Mouse (Mus musculus): ENCODE results near the gene Pold3.

The Pold3 gene

GRCm38 (mm10) chr7:100121376-100121789 lies at the start of gene Pold3:
Gene Pold3, minus strand, starts transcription at chr7:100121565.
- in situ Hi-C loops (cut with MboI, MseI) = no loop called here

GRCm38 (mm10) chr7:100170756-100171155 lies 49.4 kb upstream of the Pold3 start:
- in situ Hi-C loops (cut with MboI, MseI) = no loop called here

- in situ Hi-C loops (cut with MboI, MseI) = no loop called here
Measured at GRCm38 (mm10) chr7:100168654-100169053, 47.3 kb upstream of the Pold3 start.

- in situ Hi-C loops (cut with MboI, MseI) = no loop called here
Measured at GRCm38 (mm10) chr7:100163506-100163905, 42.1 kb upstream of the Pold3 start.

DNA sequence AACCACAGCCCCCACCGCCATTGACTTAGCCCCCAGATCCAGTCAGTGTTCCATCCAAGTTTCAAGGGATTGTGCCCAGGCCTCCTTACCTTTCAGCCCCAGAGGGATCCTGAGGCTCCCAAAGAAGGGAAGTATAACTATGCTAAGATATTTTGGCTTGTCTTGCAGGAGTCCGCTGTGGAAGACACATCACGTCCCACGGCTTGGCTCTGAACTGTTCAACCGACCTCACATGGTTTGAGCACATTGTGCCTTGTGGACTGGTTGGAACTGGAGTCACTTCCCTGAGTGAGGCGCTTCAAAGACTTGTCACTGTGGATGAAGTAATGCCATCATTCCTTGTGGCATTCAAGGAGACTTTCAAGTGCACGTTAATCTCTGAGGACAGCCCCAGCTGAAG lies 38.6 kb upstream of the Pold3 start:
- in situ Hi-C loops (cut with MboI, MseI) = no loop called here

- in situ Hi-C loops (cut with MboI, MseI) = no loop called here
Measured at GRCm38 (mm10) chr7:100159105-100159841, 37.9 kb upstream of the Pold3 start, which contains the start of gene Lipt2. Gene Lipt2, plus strand, starts transcription at chr7:100159277.

GRCm38 (mm10) chr7:100157669-100158068 lies 36.3 kb upstream of the Pold3 start:
- in situ Hi-C loops (cut with MboI, MseI) = no loop called here

- in situ Hi-C loops (cut with MboI, MseI) = no loop called here
Measured at GRCm38 (mm10) chr7:100150626-100151025, 29.3 kb upstream of the Pold3 start.

- in situ Hi-C loops (cut with MboI, MseI) = no loop called here
Measured at GRCm38 (mm10) chr7:100150086-100150485, 28.7 kb upstream of the Pold3 start.

DNA sequence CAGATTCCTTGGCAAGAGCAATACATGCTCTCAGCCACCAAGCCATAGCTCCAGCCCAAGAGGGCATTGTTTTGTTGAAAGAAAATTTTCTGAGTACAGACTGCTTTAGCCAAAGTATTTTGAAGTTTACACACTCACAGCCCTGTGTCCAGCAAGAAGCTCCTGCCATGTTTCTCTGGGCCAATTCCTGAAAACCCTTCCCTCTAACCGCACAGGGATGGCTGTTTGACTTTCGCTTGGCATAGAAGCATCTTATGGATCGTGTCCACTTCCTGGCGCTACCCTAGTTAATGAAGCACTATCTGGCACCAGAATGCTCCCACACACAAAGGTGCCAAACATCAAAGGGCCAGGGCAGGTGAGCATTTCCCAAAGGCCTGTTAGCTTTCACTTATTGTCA lies 27.2 kb upstream of the Pold3 start:
- in situ Hi-C loops (cut with MboI, MseI) = no loop called here

GRCm38 (mm10) chr7:100140591-100140990 lies 19.2 kb upstream of the Pold3 start:
- in situ Hi-C loops (cut with MboI, MseI) = no loop called here

- in situ Hi-C loops (cut with MboI, MseI) = no loop called here
Measured at GRCm38 (mm10) chr7:100138075-100138474, 16.7 kb upstream of the Pold3 start.

- in situ Hi-C loops (cut with MboI, MseI) = no loop called here
Measured at GRCm38 (mm10) chr7:100137038-100137437, 15.7 kb upstream of the Pold3 start.

DNA sequence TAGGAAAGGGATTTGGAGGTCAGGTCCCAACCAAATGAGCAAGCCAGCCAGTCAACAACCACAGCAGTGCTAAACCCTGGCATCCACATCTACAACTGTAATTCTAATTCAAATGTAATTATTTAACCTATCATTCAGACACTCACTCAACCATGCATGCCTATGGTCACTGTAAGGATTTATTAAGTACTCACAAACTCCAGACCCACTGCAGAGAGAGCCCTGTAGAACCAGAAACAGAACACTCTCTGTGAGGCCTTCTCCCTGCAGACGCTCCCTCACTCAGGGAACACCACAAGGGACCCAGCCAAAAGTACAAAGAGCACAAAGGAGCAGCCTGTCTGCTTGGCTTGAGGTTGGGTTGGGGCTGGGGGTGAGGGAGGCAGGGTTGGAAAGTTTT lies 11.0 kb upstream of the Pold3 start:
- in situ Hi-C loops (cut with MboI, MseI) = no loop called here

- in situ Hi-C loops (cut with MboI, MseI) = no loop called here
Measured at GRCm38 (mm10) chr7:100130592-100130991, 9.2 kb upstream of the Pold3 start.

GRCm38 (mm10) chr7:100128262-100129041 lies 7.1 kb upstream of the Pold3 start:
- in situ Hi-C loops (cut with MboI, MseI) = no loop called here

DNA sequence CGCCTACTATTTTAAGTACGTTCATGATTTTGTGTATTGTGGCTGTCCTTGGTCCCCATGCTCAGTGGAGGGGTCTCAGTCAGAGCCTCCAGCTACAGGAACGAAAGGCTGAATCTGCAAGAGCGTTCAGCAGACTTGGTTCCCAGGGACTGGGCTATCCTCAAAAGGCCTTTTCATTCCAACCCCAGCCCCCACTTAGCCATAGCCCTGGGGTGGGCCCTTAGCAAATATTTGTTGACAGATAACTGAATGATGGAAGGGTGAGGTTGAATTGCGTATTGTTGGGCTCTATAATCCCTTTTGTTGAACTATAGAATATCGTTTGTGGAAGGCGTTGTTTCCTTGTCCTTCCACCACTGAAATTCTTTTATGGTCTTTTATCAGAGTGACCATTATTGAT lies 5.1 kb upstream of the Pold3 start:
- in situ Hi-C loops (cut with MboI, MseI) = no loop called here

DNA sequence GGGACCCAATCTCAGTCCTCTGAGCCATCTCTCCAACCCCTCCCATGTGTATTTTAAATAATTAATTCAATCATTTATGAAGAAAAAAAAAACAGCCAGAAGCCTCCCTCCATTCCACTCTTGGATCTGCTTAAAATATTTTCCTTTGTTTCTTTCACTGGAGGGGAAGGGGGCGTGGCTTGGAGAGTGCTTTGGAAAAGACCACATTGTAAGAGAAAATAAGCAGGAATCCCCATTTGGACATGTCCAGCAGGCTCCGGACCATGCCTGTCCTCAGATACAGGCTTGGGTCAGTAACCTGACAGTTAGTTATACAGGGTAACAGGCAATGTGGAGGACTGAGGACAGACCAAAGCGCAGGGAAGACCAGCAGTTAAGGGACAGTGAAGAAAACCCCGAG lies 3.8 kb upstream of the Pold3 start:
- in situ Hi-C loops (cut with MboI, MseI) = no loop called here

GRCm38 (mm10) chr7:100124211-100124610 lies 2.8 kb upstream of the Pold3 start:
- in situ Hi-C loops (cut with MboI, MseI) = no loop called here

GRCm38 (mm10) chr7:100123486-100123885 lies 2.1 kb upstream of the Pold3 start:
- in situ Hi-C loops (cut with MboI, MseI) = no loop called here

DNA sequence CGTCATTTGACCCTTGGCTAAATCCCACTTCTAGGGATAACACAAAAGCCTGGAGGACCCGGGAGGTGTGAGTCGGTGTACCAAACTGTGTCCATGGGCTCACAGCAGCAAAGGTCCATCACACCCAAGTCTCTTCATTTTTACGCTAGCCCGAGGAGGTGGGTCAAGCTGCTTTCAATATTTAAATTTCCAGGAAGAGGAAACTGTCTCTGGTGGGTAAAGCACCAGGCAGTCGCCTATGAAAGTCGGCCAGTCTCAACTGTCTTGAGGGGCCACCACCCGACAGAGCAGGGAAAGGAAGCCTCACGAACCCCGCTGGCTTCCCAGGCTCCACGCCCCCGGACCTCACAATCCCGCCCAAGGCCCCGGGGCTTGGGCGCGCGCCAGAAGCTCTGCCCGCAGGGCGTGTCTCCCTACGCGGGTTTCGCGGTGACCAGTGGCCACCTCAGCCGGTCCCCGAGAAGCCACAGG lies 539 bp downstream of the Pold3 start:
- in situ Hi-C loops (cut with MboI, MseI) = no loop called here

- in situ Hi-C loops (cut with MboI, MseI) = no loop called here
Measured at GRCm38 (mm10) chr7:100114279-100114678, 7.1 kb downstream of the Pold3 start.

GRCm38 (mm10) chr7:100113821-100114220 lies 7.5 kb downstream of the Pold3 start:
- in situ Hi-C loops (cut with MboI, MseI) = no loop called here
